Mouse (Mus musculus): Measurements from ENCODE around the gene Mturn. TPM values are rescaled to one million over a fixed set of nuclear protein-coding genes. Genes with fewer than 3 reads are reported as not detected.

Gene Mturn
- polyA plus RNA-seq, 1 experiment = 5.9 TPM

DNA sequence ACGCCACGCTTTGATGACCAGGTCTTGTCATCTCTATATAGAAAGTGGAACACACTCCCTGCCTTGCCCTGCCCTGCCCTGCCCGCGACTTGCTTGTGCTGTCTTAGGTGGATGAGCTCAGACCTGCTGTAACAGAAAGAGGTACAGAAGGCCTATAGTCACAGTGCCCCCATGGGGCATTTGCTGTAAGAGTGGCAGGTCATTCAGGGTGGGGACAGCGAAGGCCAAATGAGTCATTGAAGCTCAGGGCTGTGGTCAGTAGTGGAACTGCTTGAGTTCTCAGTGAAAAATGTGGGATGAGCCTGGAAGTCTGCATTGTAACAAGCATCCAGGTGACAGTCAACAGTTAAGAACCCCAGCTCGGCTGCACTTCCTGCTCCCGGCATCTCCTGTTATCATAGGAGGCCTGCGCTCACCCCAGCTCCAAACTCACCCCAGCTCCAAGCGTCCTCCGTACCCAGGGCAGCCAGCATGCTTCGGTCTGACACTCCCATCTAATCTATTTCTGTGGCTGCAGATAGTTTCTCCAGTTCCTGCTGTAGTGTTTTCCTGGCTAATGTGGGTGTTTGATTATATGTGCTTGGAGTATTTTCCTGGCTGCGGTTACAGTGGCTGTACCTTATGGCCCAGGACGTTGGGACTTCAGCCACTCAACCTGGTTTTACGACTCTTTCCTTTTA lies 4.4 kb downstream of the Mturn start:
- no peak for DNase-seq (ENCODE audit: low read depth in 1 of 2, low spot score in 2 of 2)
- 80% methylated on average over 14 of the region's 14 CpGs for WGBS
- H3K4me3 ChIP-seq (ENCODE audit: extremely low read depth, insufficient read depth, insufficient read length) = no peak overlapping the region
- TF ChIP-seq CTCF (IDR thresholded peaks at IDR 0.05; ENCODE audit: extremely low read depth, insufficient read depth, insufficient read length, insufficient replicate concordance) (no peak), POLR2A (IDR thresholded peaks at IDR 0.05; ENCODE audit: low read depth, low read length) (no peak)
- H3K27ac ChIP-seq (ENCODE audit: insufficient read depth, low read length) = no peak overlapping the region
- no peaks in the 10 kb centered on the region for H3K27me3 ChIP-seq (ENCODE audit: control insufficient read depth, insufficient read depth, low read length)
- no peaks in the 10 kb centered on the region for H3K36me3 ChIP-seq (ENCODE audit: control insufficient read depth, insufficient read depth, low read length)
- no peaks in the 10 kb centered on the region; the same call in 1 of the 2 replicates for H3K4me1 ChIP-seq (ENCODE audit: control insufficient read depth, insufficient read depth, insufficient read length)

DNA sequence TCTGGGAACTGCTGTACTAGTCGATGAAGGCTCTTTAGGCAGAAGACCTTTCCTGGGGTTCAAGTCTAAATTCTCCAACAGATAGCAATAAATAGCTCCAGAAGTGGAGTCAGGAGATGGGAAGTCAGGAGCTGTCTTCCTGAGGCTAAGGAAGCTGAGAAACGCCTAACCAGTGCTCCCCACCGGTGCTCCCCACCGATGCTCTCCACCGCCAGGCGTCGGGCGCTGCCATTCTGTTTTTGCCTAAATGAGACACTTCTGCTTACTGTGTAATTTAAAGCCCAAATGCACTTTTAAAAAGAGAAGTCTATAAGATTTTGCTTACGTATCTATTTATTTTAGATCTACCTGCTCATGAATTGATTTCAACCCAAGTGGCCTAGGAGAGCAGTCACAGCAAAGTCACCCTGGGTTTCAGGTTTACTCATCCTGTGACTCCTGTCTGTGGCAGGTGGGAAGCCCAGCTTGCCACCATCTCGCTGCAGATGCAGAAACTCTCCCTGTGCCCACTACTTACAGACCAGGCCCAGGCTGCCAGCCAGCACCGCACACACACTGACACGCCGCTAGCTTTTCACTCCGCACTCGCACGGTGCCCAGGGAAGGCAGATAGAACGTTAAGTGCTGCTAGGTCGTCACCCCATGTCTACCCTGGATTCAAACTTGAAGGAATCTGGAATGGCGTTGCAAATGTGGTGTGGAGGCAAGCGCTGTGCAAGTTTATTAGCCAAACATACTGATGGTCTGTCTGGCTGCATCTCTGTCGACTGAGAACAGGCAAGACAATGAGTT lies 5.7 kb downstream of the Mturn start:
- no peak overlapping the region for H3K4me3 ChIP-seq (ENCODE audit: extremely low read depth, insufficient read depth, insufficient read length)
- WGBS = 91% methylated on average over 21 of the region's 21 CpGs
- H3K27me3 ChIP-seq (ENCODE audit: control insufficient read depth, insufficient read depth, low read length) = no peaks in the 10 kb centered on the region
- no peaks in the 10 kb centered on the region; the same call in 1 of the 2 replicates for H3K4me1 ChIP-seq (ENCODE audit: control insufficient read depth, insufficient read depth, insufficient read length)
- no peak for DNase-seq (ENCODE audit: low read depth in 1 of 2, low spot score in 2 of 2)
- TF ChIP-seq POLR2A (IDR thresholded peaks at IDR 0.05; ENCODE audit: low read depth, low read length) = no peak
- H3K36me3 ChIP-seq (ENCODE audit: control insufficient read depth, insufficient read depth, low read length) = no peaks in the 10 kb centered on the region
- H3K27ac ChIP-seq (ENCODE audit: insufficient read depth, low read length) = no peak overlapping the region

- H3K4me3 ChIP-seq (ENCODE audit: extremely low read depth, insufficient read depth, insufficient read length) = no peak overlapping the region
- DNase-seq (ENCODE audit: low read depth in 1 of 2, low spot score in 2 of 2) = no peak
- 87% methylated on average over 18 of the region's 18 CpGs for WGBS
- no peaks in the 10 kb centered on the region for H3K36me3 ChIP-seq (ENCODE audit: control insufficient read depth, insufficient read depth, low read length)
- H3K27ac ChIP-seq (ENCODE audit: insufficient read depth, low read length) = no peak overlapping the region
- no peaks in the 10 kb centered on the region for H3K27me3 ChIP-seq (ENCODE audit: control insufficient read depth, insufficient read depth, low read length)
- TF ChIP-seq POLR2A (IDR thresholded peaks at IDR 0.05; ENCODE audit: low read depth, low read length) = no peak
- no peak for TF ChIP-seq CTCF (IDR thresholded peaks at IDR 0.05; ENCODE audit: extremely low read depth, insufficient read depth, insufficient read length, insufficient replicate concordance)
- no peaks in the 10 kb centered on the region; the same call in 1 of the 2 replicates for H3K4me1 ChIP-seq (ENCODE audit: control insufficient read depth, insufficient read depth, insufficient read length)
Measured at GRCm38 (mm10) chr6:54688467-54689323, 7.3 kb downstream of the Mturn start.

DNA sequence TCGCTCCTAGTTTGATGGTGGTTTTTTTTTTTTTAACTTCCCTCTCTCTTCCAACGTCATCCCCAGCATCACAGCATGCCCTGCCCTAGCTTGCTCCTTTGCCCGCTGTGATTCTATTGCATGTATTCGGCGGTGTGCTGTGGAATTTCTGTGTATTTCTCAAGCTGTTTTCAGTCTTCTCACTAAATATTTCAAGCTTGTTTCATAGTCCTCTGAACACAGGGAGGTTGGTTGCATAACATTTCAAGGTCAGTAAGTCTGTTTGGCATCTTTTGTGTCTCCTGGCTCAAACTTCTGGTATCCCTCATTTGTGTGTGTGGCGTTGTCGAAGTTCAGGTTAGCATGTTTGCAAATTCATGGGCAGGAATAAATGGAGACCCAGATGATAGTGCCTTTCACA lies 8.3 kb downstream of the Mturn start:
- no peaks in the 10 kb centered on the region for H3K36me3 ChIP-seq (ENCODE audit: control insufficient read depth, insufficient read depth, low read length)

GRCm38 (mm10) chr6:54690838-54691237 lies 9.4 kb downstream of the Mturn start:
- no peaks in the 10 kb centered on the region for H3K4me1 ChIP-seq (ENCODE audit: control insufficient read depth, insufficient read depth, insufficient read length)
- no peaks in the 10 kb centered on the region for H3K27me3 ChIP-seq (ENCODE audit: control insufficient read depth, insufficient read depth, low read length)
- no peak overlapping the region for H3K27ac ChIP-seq (ENCODE audit: insufficient read depth, low read length)
- no peak overlapping the region for H3K4me3 ChIP-seq (ENCODE audit: extremely low read depth, insufficient read depth, insufficient read length)
- WGBS = 92% methylated on average over 13 of the region's 13 CpGs
- TF ChIP-seq CTCF (IDR thresholded peaks at IDR 0.05; ENCODE audit: extremely low read depth, insufficient read depth, insufficient read length, insufficient replicate concordance) (no peak), POLR2A (IDR thresholded peaks at IDR 0.05; ENCODE audit: low read depth, low read length) (no peak)
- no peaks in the 10 kb centered on the region for H3K36me3 ChIP-seq (ENCODE audit: control insufficient read depth, insufficient read depth, low read length)
- no peak for DNase-seq (ENCODE audit: low read depth in 1 of 2, low spot score in 2 of 2)

More for the DNA sequence above, 8.3 kb downstream of the Mturn start:
- H3K4me1 ChIP-seq (ENCODE audit: control insufficient read depth, insufficient read depth, insufficient read length) = no peaks in the 10 kb centered on the region; the same call in 1 of the 2 replicates
- no peaks in the 10 kb centered on the region for H3K27me3 ChIP-seq (ENCODE audit: control insufficient read depth, insufficient read depth, low read length)
- DNase-seq (ENCODE audit: low read depth in 1 of 2, low spot score in 2 of 2) = no peak
- no peak overlapping the region for H3K27ac ChIP-seq (ENCODE audit: insufficient read depth, low read length)
- H3K4me3 ChIP-seq (ENCODE audit: extremely low read depth, insufficient read depth, insufficient read length) = no peak overlapping the region
- no peak for TF ChIP-seq POLR2A (IDR thresholded peaks at IDR 0.05; ENCODE audit: low read depth, low read length)
- no peak for TF ChIP-seq CTCF (IDR thresholded peaks at IDR 0.05; ENCODE audit: extremely low read depth, insufficient read depth, insufficient read length, insufficient replicate concordance)
- 93% methylated on average over 7 of the region's 7 CpGs for WGBS

- H3K4me3 ChIP-seq (ENCODE audit: extremely low read depth, insufficient read depth, insufficient read length) = no peak overlapping the region
- no peaks in the 10 kb centered on the region for H3K27me3 ChIP-seq (ENCODE audit: control insufficient read depth, insufficient read depth, low read length)
- no peak for DNase-seq (ENCODE audit: low read depth in 1 of 2, low spot score in 2 of 2)
- H3K27ac ChIP-seq (ENCODE audit: insufficient read depth, low read length) = no peak overlapping the region
- no peaks in the 10 kb centered on the region for H3K4me1 ChIP-seq (ENCODE audit: control insufficient read depth, insufficient read depth, insufficient read length)
- no peak for TF ChIP-seq CTCF (IDR thresholded peaks at IDR 0.05; ENCODE audit: extremely low read depth, insufficient read depth, insufficient read length, insufficient replicate concordance)
- H3K36me3 ChIP-seq (ENCODE audit: control insufficient read depth, insufficient read depth, low read length) = no peaks in the 10 kb centered on the region
- 90% methylated on average over 14 of the region's 14 CpGs for WGBS
Measured at GRCm38 (mm10) chr6:54691368-54692116, 10.1 kb downstream of the Mturn start.

Measured in spleen, adult 2 months (tissue).